Mouse (Mus musculus): ENCODE measurements around the gene Pqlc3.

- TF ChIP-seq CTCF (IDR thresholded peaks at IDR 0.05; ENCODE audit: extremely low read depth, insufficient read depth, insufficient read length, insufficient replicate concordance): no peak
- no peak for TF ChIP-seq POLR2A (IDR thresholded peaks at IDR 0.05; ENCODE audit: low read depth, low read length)
Measured at GRCm38 (mm10) chr12:16941976-16942375, 58.2 kb downstream of the Pqlc3 start.
